Mouse (Mus musculus) cerebellum, adult 11-12 months (tissue): Measurements from ENCODE around the gene Neo1.
"Not testable (repeated sequence)": the region's sequence is repeated elsewhere in the genome, so short reads cannot be mapped to it uniquely, and the experiment has no call there.

Experiments used
- DNase-seq: peaks from one replicate; pipeline ENCODE4 v3.0.0; 2022

The Neo1 gene

GRCm38 (mm10) chr9:58989255-58989928, 46.8 kb downstream of the Neo1 start:
- DNase-seq = no peak

GRCm38 (mm10) chr9:58979034-58979433, 57.2 kb downstream of the Neo1 start:
- no peak for DNase-seq

GRCm38 (mm10) chr9:58971154-58971553, 65.1 kb downstream of the Neo1 start:
- not testable (repeated sequence) for DNase-seq

GRCm38 (mm10) chr9:58967371-58967770, 68.9 kb downstream of the Neo1 start:
- DNase-seq = no peak

GRCm38 (mm10) chr9:58955507-58955906, 80.7 kb downstream of the Neo1 start:
- DNase-seq = no peak

- not testable (repeated sequence) for DNase-seq
These were observed 90.3 kb downstream of the Neo1 start for GRCm38 (mm10) chr9:58945910-58946309.

GRCm38 (mm10) chr9:58934776-58935175, 101.5 kb downstream of the Neo1 start:
- DNase-seq = no peak

- no peak for DNase-seq
These were observed 108.1 kb downstream of the Neo1 start for GRCm38 (mm10) chr9:58928103-58928502.

GRCm38 (mm10) chr9:58902869-58903585, 133.2 kb downstream of the Neo1 start:
- DNase-seq = peak; percentile 10

GRCm38 (mm10) chr9:58899602-58900001, 136.6 kb downstream of the Neo1 start:
- no peak for DNase-seq

GRCm38 (mm10) chr9:58891840-58892640, 144.2 kb downstream of the Neo1 start:
- DNase-seq = no peak

- DNase-seq = no peak
These were observed 145.3 kb downstream of the Neo1 start for GRCm38 (mm10) chr9:58890893-58891292.

GRCm38 (mm10) chr9:58889782-58890448, 146.3 kb downstream of the Neo1 start:
- no peak for DNase-seq

GRCm38 (mm10) chr9:58882686-58883085, 153.6 kb downstream of the Neo1 start:
- DNase-seq = no peak

GRCm38 (mm10) chr9:58879836-58880235, 156.4 kb downstream of the Neo1 start:
- DNase-seq = no peak

GRCm38 (mm10) chr9:58876946-58877625, 159.2 kb downstream of the Neo1 start:
- DNase-seq = peak; percentile 87

GRCm38 (mm10) chr9:58875439-58875838, 160.8 kb downstream of the Neo1 start:
- DNase-seq = no peak

GRCm38 (mm10) chr9:58874354-58874753, 161.9 kb downstream of the Neo1 start:
- DNase-seq = no peak

- peak; percentile 52 for DNase-seq
These were observed 162.5 kb downstream of the Neo1 start for GRCm38 (mm10) chr9:58873541-58874324.

- DNase-seq = no peak
These were observed 165.1 kb downstream of the Neo1 start for GRCm38 (mm10) chr9:58871141-58871540.

- no peak for DNase-seq
These were observed 172.4 kb downstream of the Neo1 start for GRCm38 (mm10) chr9:58863826-58864225.
